In genomic region chr11:20357684-20358447, GRCm38 (mm10) we compare ENCODE assay signal across 13 mouse cellular contexts. TPM values are rescaled to one million over a fixed set of nuclear protein-coding genes. Genes with fewer than 3 reads are reported as not detected.
DNase-seq lines count a peak whose midpoint lies in the region; ATAC-seq and TF ChIP-seq lines count a peak whose summit lies in the region.
"Had no signal": no experiment of that assay in that cellular context is flagged by ENCODE, and none has a peak within 500 bp of the region (broad histone marks: within the 10 kb centered on the region; RNA-seq: fewer than 3 reads in every experiment).

No protein-coding gene starts in this region.

- peaks cover 0 to 7% of the 10 kb centered on the region in 2 experiments; a peak in 1 of 4 replicates for H3K4me1 ChIP-seq in ES-E14 (ENCODE audit: control insufficient read depth in 2 of 2, insufficient read depth in 2 of 2, low read length in 2 of 2, poor library complexity in 1 of 2)
- no peaks in the 10 kb centered on the region for H3K4me1 ChIP-seq in embryonic facial prominence, embryonic 12.5 days
- 0 out of 2 replicates have a peak, but pooled peaks cover 7% of the 10 kb centered on the region for H3K4me1 ChIP-seq in limb, embryonic 13.5 days

- WGBS in embryonic facial prominence, embryonic 12.5 days, result 69% methylated on average over 9 of the region's 9 CpGs
- WGBS in limb, embryonic 13.5 days, result 67% methylated on average over 9 of the region's 9 CpGs

- no peaks in the 10 kb centered on the region for H3K27me3 ChIP-seq in embryonic facial prominence, embryonic 12.5 days
- H3K27me3 ChIP-seq in limb, embryonic 13.5 days, result no peaks in the 10 kb centered on the region

- no peak overlapping the region for H3K4me3 ChIP-seq in ES-E14 (ENCODE audit: insufficient read depth in 1 of 2, low read depth in 1 of 2, low read length in 2 of 2, poor library complexity in 1 of 2, severe bottlenecking in 1 of 2)
- H3K4me3 ChIP-seq in embryonic facial prominence, embryonic 12.5 days, result no peak overlapping the region
- H3K4me3 ChIP-seq in limb, embryonic 13.5 days, result no peak overlapping the region
- H3K4me3 ChIP-seq: left cerebral cortex, adult 2 months had no signal

- DNase-seq in heart, postnatal 4 days, result peak; percentile 11
- DNase-seq in heart, postnatal 36 days, result no peak
- DNase-seq in ES-E14 (ENCODE audit: low read depth, low spot score), result no peak
- DNase-seq in spleen, postnatal 36 days (ENCODE audit: low spot score in 2 of 2), result no peak
- no peak for DNase-seq in cerebellum, postnatal 14 days
- DNase-seq in gastrocnemius, postnatal 14 days, result no peak
- DNase-seq: cerebellum, adult 11 months; right cerebral cortex, adult 18-20 months had no signal

- in situ Hi-C loops in ES-E14 (cut with MboI; ENCODE audit: low sequenced_read_pairs in 2 of 2, unreplicated experiment in 2 of 2), result no loop called here

- no peaks in the 10 kb centered on the region for H3K36me3 ChIP-seq in ES-E14 (ENCODE audit: control insufficient read depth, insufficient read depth, low read length, poor library complexity, severe bottlenecking)
- H3K36me3 ChIP-seq in embryonic facial prominence, embryonic 12.5 days, result no peaks in the 10 kb centered on the region
- H3K36me3 ChIP-seq in limb, embryonic 13.5 days, result no peaks in the 10 kb centered on the region

- no peak overlapping the region for H3K4me2 ChIP-seq in embryonic facial prominence, embryonic 12.5 days (replicated peaks)
- no peak overlapping the region for H3K4me2 ChIP-seq in limb, embryonic 13.5 days (replicated peaks)
- H3K4me2 ChIP-seq: hindbrain, embryonic 14.5 days had no signal

- H3K9me3 ChIP-seq in ES-E14 (ENCODE audit: control insufficient read depth, insufficient read depth, low read depth, low read length), result no peaks in the 10 kb centered on the region
- H3K9me3 ChIP-seq in embryonic facial prominence, embryonic 12.5 days, result no peaks in the 10 kb centered on the region
- H3K9me3 ChIP-seq in limb, embryonic 13.5 days, result no peaks in the 10 kb centered on the region

- H3K9ac ChIP-seq in ES-E14 (ENCODE audit: insufficient read depth, low read depth, low read length, poor library complexity, severe bottlenecking), result no peak overlapping the region
- no peak overlapping the region for H3K9ac ChIP-seq in embryonic facial prominence, embryonic 12.5 days
- H3K9ac ChIP-seq in limb, embryonic 13.5 days, result no peak overlapping the region
- H3K9ac ChIP-seq: hindbrain, embryonic 14.5 days had no signal

- ATAC-seq in embryonic facial prominence, embryonic 12.5 days (ENCODE audit: insufficient number of reproducible peaks, insufficient read depth, low FRiP score, low TSS enrichment), result peak; percentile 67
- ATAC-seq in limb, embryonic 13.5 days (ENCODE audit: low FRiP score, low read depth), result peak; percentile 59; the same call in 1 of the 2 replicates
- ATAC-seq: activated CD4-positive, CD25-positive, alpha-beta regulatory T cell, adult 4 months had no signal

- no peak overlapping the region for H3K27ac ChIP-seq in ES-E14 (ENCODE audit: insufficient read depth, low read depth, low read length, poor library complexity, severe bottlenecking)
- no peak overlapping the region for H3K27ac ChIP-seq in embryonic facial prominence, embryonic 12.5 days
- no peak overlapping the region for H3K27ac ChIP-seq in limb, embryonic 13.5 days
- H3K27ac ChIP-seq: hindbrain, embryonic 14.5 days; left cerebral cortex, adult 2 months had no signal

- intact Hi-C loops in heart, postnatal 36 days (cut with DNase I), result no loop called here
- intact Hi-C loops in gastrocnemius, postnatal 14 days (cut with DNase I; ENCODE audit: low total_unique reads), result no loop called here

TF ChIP-seq in ES-E14, 5 proteins besides CTCF, POLR2A, EP300 and RAD21:
- TF ChIP-seq MAFK (IDR thresholded peaks at IDR 0.05; ENCODE audit: insufficient read depth, low read depth, low read length) (peak; percentile 69), ZNF384 (IDR thresholded peaks at IDR 0.05; ENCODE audit: low read depth, low read length) (no peak)

RNA-seq across cellular contexts. Expression of gene Slc1a4, which starts 25.4 kb away (rescaled TPM):
- total RNA-seq in heart, postnatal 4 days (2021), result 1 to 10 TPM; 5.3 to 5.6 TPM
- 1 to 10 TPM; 1.2 to 1.5 TPM for total RNA-seq in heart, postnatal 36 days (2021)
- total RNA-seq in ES-E14 (2012; rRNA removed), result 35.2 and 80.4 TPM in 2 replicates
- polyA plus RNA-seq in embryonic facial prominence, embryonic 12.5 days (2016; fragmentation: Nextera tagmentation; extraction: Ambion mirVana), result 17.8 and 18.0 TPM in 2 replicates
- polyA plus RNA-seq in limb, embryonic 13.5 days (2015; fragmentation: Nextera tagmentation; extraction: Ambion mirVana), result 14.5 and 16.4 TPM in 2 replicates
- total RNA-seq in gastrocnemius, postnatal 14 days (2021), result 1 to 10 TPM; 1.8 to 3.1 TPM
